ENCODE assay signal across 8 mouse cellular contexts in the genomic region with DNA sequence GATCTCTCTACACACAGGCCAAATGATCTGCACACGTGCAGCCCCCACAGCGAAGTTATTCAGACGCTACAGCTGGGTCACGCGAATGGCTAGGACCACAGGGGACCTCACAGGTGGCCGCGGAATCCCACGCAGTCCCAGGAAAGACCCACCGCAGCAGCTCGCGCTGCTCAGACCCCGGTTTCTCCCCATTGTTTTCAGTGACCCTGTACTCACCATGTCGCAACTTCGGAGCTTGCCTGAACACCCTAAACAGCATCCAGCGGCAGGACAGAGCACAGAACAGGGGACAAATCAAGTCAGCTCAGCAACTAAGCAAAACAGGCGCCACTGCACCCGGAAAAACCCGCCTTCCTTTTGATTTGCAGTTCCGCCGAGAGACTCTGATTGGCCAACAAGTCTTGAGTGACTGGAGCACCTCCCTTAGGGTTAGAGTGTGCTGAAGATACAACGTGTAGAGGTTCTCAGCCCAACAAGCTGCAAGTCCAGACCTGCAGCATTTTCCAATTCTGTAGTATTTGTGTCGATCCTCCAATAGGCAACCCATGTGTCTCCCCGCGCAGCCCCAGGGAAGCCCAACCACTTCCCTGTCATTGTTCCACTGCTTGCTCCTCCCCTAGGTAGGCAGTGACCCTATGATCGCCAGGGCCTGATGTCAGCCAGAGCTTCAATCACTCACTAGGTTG. TPM values are rescaled to one million over a fixed set of nuclear protein-coding genes. Genes with fewer than 3 reads are reported as not detected.
A peak's percentile ranks its signal among the peaks of the same experiment; 100 is the strongest.
DNase-seq lines count a peak whose midpoint lies in the region; ATAC-seq and TF ChIP-seq lines count a peak whose summit lies in the region.
"Not testable (repeated sequence)": the region's sequence is repeated elsewhere in the genome, so short reads cannot be mapped to it uniquely, and the experiment has no call there.

No protein-coding gene starts in this region.

- H3K9me3 ChIP-seq in ES-Bruce4 (replicated peaks; ENCODE audit: control insufficient read depth, insufficient read depth, low read length, poor library complexity, severe bottlenecking); forebrain, embryonic 13.5 days (replicated peaks); liver, embryonic 15.5 days (replicated peaks); neural tube, embryonic 11.5 days (ENCODE audit: control insufficient read depth, low read length): not testable (repeated sequence)

- peak overlapping the region; percentile 68 for H3K4me2 ChIP-seq in forebrain, embryonic 13.5 days
- H3K4me2 ChIP-seq in liver, embryonic 15.5 days, result peak overlapping the region; percentile 76
- H3K4me2 ChIP-seq in neural tube, embryonic 11.5 days (ENCODE audit: low read depth), result peak overlapping the region; percentile 58

- peak; percentile 91 for ATAC-seq in cerebellum, adult (ENCODE audit: insufficient number of reproducible peaks, low FRiP score, low TSS enrichment)
- ATAC-seq in forebrain, embryonic 13.5 days, result peak; percentile 97
- ATAC-seq in liver, embryonic 15.5 days (ENCODE audit: insufficient read depth), result peak; percentile 92
- peak; percentile 94 for ATAC-seq in neural tube, embryonic 11.5 days (ENCODE audit: insufficient read depth, low FRiP score, low TSS enrichment)

- not testable (repeated sequence) for H3K4me1 ChIP-seq in ES-Bruce4 (ENCODE audit: control insufficient read depth, insufficient read depth, low read length); forebrain, embryonic 13.5 days; liver, embryonic 15.5 days (replicated peaks); neural tube, embryonic 11.5 days (ENCODE audit: control insufficient read depth, insufficient read depth, low read length)

- intact Hi-C loops in heart, postnatal 10 days (cut with DNase I), result not testable (repeated sequence)

- peak overlapping the region; percentile 46 for H3K9ac ChIP-seq in ES-Bruce4 (ENCODE audit: low read depth, poor library complexity, severe bottlenecking)
- H3K9ac ChIP-seq in forebrain, embryonic 13.5 days, result peak overlapping the region; percentile 64
- peak overlapping the region; percentile 59 for H3K9ac ChIP-seq in liver, embryonic 15.5 days
- H3K9ac ChIP-seq in neural tube, embryonic 11.5 days (ENCODE audit: low read length), result peak overlapping the region; percentile 66

- TF ChIP-seq EP300 in ES-Bruce4 (IDR thresholded peaks at IDR 0.05; ENCODE audit: insufficient read depth, low read depth, low read length), result 0 out of 2 replicates have a peak, but pooled peaks have one; percentile 26

- peak overlapping the region; percentile 76 for H3K4me3 ChIP-seq in ES-Bruce4 (ENCODE audit: low read depth, low read length)
- H3K4me3 ChIP-seq in forebrain, embryonic 13.5 days, result peak overlapping the region; percentile 55
- H3K4me3 ChIP-seq in liver, embryonic 15.5 days (replicated peaks), result peak overlapping the region; percentile 68
- H3K4me3 ChIP-seq in neural tube, embryonic 11.5 days (ENCODE audit: low read depth, low read length), result peak overlapping the region; percentile 50

- DNase-seq in heart, postnatal 10 days, result peak; percentile 57 to 66
- peak; percentile 47 to 64 for DNase-seq in kidney, postnatal 4 days
- DNase-seq in neural tube, embryonic 11.5 days (ENCODE audit: low spot score), result peak; percentile 58
- peak; percentile 3 for DNase-seq in telencephalon, adult 2 months (ENCODE audit: low read depth, low spot score)

- peak overlapping the region; percentile 69 for H3K27ac ChIP-seq in ES-Bruce4 (ENCODE audit: insufficient read depth, low read length)
- not testable (repeated sequence) for H3K27ac ChIP-seq in forebrain, embryonic 13.5 days; neural tube, embryonic 11.5 days (ENCODE audit: low read depth, low read length)
- peak overlapping the region; percentile 33; the same call in 1 of the 2 replicates for H3K27ac ChIP-seq in liver, embryonic 15.5 days (replicated peaks)

- not testable (repeated sequence) for H3K27me3 ChIP-seq in ES-Bruce4 (ENCODE audit: control insufficient read depth, insufficient read depth, low read length, poor library complexity, severe bottlenecking); forebrain, embryonic 13.5 days; liver, embryonic 15.5 days; neural tube, embryonic 11.5 days (ENCODE audit: control insufficient read depth, insufficient read depth, low read length)

- WGBS in forebrain, embryonic 13.5 days, result 2% methylated on average over 25 of the region's 25 CpGs
- WGBS in liver, embryonic 15.5 days (ENCODE audit: insufficient replicate concordance), result under 1% methylated on average over 25 of the region's 25 CpGs
- 2% methylated on average over 25 of the region's 25 CpGs for WGBS in neural tube, embryonic 11.5 days

- H3K36me3 ChIP-seq in ES-Bruce4 (ENCODE audit: control insufficient read depth, insufficient read depth, low read length, poor library complexity, severe bottlenecking); forebrain, embryonic 13.5 days (ENCODE audit: poor library complexity, severe bottlenecking); liver, embryonic 15.5 days (replicated peaks); neural tube, embryonic 11.5 days (ENCODE audit: control insufficient read depth, insufficient read depth, low read length): not testable (repeated sequence)

- TF ChIP-seq CTCF in ES-Bruce4 (IDR thresholded peaks at IDR 0.05; ENCODE audit: low read depth, low read length), result not testable (repeated sequence)

- not testable (repeated sequence) for TF ChIP-seq POLR2A in ES-Bruce4 (IDR thresholded peaks at IDR 0.05; ENCODE audit: insufficient read depth, low read length)

RNA-seq across cellular contexts. Expression of gene 4930522L14Rik, which starts 44.4 kb away (rescaled TPM):
- 31.0 and 41.5 TPM in 2 replicates for polyA plus RNA-seq in ES-Bruce4 (2011; ENCODE audit: insufficient read depth, insufficient read length, low read depth, missing spikeins)
- polyA plus RNA-seq in forebrain, embryonic 13.5 days (2015; fragmentation: Nextera tagmentation; extraction: Ambion mirVana), result 6.5 and 7.2 TPM in 2 replicates
- 1 to 10 TPM; 1.7 to 3.5 TPM for total RNA-seq in heart, postnatal 10 days (2021)
- polyA plus RNA-seq in liver, embryonic 15.5 days (2015; fragmentation: Nextera tagmentation; extraction: Ambion mirVana), result 3.4 and 4.2 TPM in 2 replicates
- 5.8 and 9.0 TPM in 2 replicates for polyA plus RNA-seq in neural tube, embryonic 11.5 days (2014; fragmentation: Nextera tagmentation; extraction: Ambion mirVana)

Comparison
In these comparisons a context has a peak if more than half of its experiments do, and no peak if none do; other contexts are left out.
1. DNase-seq: peak in every context shown above with its lines; median percentile 62 in heart, postnatal 10 days; 58 in neural tube, embryonic 11.5 days; 56 in kidney, postnatal 4 days; 3 in telencephalon, adult 2 months.